Mouse (Mus musculus) mouse embryonic stem cell (cell line): Measurements from ENCODE around the gene Mast1.

Experiments used
- in situ Hi-C, 2 experiments: fragments of 300-500 bp; cut with MboI; formaldehyde crosslinking; loops; 1 replicate in 1 of 2; 3 replicates in 1 of 2; pipeline ENCODE4 v1.14.3; 2019 to 2020; ENCODE audit warnings: low sequenced_read_pairs in 2 of 2, low pct_unique_long_range_greater_than_20kb in 1 of 2, mixed read lengths in 1 of 2; ENCODE audit not compliant: unreplicated experiment in 1 of 2

Gene Mast1

GRCm38 (mm10) chr8:84936962-84937546, at the start of gene Mast1:
Mast1 (minus strand) TSS chr8:84937359.
- in situ Hi-C loops, result no loop called here

DNA sequence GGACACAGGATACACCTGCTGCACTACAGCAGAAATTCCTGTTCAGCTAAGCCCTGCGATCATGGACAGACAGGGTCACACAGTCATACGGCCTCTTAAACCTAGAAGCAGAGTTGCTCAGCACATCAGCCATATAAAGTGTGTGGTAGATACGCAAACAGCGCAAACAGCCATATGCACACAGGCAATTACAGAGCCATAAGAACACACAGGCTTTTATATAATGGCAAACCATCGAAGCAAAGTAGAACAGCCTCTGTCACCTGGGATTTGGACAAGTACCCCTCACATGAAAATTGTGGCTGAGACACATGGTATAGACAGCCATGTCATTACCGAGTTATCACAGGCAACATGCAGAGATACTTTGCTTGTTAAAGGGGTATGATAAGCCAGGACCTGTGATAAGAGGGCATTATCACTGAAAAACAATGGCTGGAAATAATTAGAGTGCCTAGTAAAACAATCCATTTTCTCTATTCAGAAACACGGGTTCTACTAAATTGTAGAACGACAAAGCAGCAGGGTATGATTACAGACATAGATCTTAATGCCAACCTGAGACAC, 49.3 kb upstream of the Mast1 start:
- in situ Hi-C loops, result no loop called here

DNA sequence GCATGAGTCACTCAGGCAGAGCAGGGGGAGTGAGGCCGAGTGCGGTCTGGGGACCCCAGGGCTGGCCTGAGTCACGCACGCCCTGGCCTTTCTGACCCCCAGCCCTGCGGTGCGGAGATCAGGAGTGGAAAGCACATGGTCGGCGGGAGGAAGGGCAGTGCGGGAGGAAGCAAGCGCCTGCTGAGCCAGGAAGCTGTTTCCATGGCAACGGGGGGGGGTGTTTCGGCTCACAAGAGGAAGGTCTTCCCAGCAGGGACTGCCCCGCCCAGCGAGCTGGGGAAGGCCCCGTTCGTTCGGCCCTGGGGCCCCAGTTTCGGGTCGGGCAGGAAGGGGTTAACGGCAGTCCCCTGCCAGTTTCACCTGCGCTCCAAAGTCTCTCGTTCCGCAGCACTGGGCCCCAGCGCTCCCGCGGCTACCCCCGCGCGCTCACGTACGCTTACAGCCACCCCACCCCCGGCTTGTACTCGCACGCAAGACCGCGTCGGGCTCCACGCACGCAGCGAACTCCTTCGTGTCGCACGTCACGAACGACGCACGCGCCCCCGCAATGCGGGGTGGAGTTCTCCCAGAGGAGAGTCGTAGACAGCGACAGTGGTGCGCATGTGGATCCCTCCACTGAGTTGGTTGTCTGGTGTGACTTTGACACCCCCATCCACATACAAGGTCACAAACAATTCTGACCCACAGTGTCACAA, 48.7 kb upstream of the Mast1 start:
- in situ Hi-C loops, result no loop called here

GRCm38 (mm10) chr8:84985049-84985683, 48.0 kb upstream of the Mast1 start:
- in situ Hi-C loops, result no loop called here

DNA sequence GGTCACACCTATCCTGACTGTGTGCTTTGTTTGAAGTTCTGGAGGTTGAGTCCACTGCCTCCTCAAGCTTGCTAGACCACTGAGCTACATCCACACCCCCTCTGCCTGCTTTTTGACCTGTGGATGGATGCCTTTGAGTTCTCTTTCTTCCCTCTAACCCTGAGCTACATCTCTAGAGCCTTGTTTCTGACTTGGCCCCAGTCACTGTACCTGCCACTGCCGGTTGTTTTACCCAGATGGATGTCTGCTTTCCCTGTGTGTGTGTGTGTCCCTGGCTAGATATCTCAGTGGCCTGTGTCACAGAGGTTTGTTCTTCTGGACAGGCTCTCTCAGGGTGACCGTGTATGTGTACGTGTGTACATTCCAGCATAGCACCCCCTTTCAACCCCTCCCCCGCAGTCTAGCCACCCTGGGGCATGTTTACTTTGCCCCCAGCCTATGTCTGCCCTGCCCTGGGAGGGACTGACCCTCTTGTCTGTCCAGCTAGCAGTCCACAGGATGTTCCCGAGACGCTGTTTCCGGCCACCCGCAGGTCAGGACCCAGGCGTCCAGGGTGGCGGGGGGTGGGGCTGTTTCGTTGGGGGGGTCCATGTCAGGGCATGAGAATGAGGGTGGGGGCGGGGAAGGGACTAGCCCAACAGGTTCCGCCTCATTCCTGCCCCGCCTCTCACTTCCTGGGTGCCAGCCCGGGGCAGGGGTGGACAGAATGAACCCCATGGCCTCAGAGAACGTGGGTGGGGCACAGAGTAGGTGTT, 47.3 kb upstream of the Mast1 start:
- in situ Hi-C loops, result no loop called here

DNA sequence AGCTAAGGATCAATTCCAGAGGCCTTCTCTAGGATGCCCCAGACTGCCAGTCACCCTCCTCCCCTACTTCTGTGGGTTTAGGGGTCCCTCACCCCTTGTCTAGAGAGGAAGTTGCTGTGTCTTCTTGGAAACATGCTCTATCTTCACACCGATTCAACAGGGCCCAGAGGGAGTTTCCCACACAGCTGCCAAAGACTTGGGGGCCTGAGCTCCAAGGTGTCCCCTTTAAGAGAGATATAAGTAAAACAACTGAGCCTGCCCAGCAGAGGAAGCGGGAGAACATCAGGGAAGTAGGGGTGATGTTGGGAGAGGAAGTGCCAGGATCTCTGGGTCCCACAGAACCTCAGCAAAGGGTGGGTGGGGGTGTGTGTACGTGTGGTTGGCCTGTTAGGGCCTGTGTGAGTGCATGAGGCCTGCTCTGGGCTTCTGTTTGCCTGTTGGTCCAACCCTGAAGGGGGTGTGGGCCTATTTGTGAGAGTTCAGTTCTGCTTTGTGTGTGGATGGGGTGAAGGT, 45.4 kb upstream of the Mast1 start:
- in situ Hi-C loops, result no loop called here

- in situ Hi-C loops, result no loop called here
Measured at GRCm38 (mm10) chr8:84981644-84982498, 44.7 kb upstream of the Mast1 start.

- in situ Hi-C loops, result no loop called here
Measured at GRCm38 (mm10) chr8:84980622-84981358, 43.6 kb upstream of the Mast1 start.

- in situ Hi-C loops, result no loop called here
Measured at GRCm38 (mm10) chr8:84979599-84980421, 42.7 kb upstream of the Mast1 start.

- in situ Hi-C loops, result no loop called here
Measured at GRCm38 (mm10) chr8:84978248-84978940, 41.2 kb upstream of the Mast1 start, which contains the start of gene Junb. Junb (minus strand) TSS chr8:84978718.

GRCm38 (mm10) chr8:84977435-84978247, 40.5 kb upstream of the Mast1 start:
- in situ Hi-C loops, result no loop called here

DNA sequence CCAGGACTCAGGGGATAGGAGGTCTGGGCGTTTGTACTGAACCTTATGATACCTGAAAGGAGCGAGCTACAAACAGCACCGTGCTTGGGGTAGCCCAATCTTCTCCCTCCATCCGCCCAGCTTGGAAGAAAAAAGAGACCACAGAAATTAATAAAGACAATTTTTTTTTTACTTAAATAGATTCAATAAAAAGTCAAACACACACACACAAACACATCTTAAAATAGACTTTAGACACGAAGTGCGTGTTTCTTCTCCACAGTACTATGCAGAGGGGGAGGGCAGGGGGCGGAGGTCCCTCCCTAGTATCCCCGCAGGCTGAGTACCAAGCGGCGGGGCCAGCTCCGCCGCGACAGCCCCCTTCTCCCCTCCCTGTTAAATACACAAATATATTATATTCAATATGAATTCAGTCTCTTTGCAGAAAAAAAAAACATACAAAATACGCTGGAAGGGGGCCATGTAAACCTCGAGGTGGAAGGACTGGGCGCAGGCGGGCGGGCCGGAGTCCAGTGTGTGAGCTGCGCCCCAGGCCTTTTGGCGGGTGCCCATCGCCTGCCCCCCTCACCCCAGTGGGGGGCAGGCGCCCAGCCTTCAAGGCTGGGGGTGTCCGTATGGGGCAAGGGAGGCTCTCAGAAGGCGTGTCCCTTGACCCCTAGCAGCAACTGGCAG, 39.7 kb upstream of the Mast1 start:
- in situ Hi-C loops, result no loop called here

GRCm38 (mm10) chr8:84976031-84976762, 39.0 kb upstream of the Mast1 start:
- in situ Hi-C loops, result no loop called here

DNA sequence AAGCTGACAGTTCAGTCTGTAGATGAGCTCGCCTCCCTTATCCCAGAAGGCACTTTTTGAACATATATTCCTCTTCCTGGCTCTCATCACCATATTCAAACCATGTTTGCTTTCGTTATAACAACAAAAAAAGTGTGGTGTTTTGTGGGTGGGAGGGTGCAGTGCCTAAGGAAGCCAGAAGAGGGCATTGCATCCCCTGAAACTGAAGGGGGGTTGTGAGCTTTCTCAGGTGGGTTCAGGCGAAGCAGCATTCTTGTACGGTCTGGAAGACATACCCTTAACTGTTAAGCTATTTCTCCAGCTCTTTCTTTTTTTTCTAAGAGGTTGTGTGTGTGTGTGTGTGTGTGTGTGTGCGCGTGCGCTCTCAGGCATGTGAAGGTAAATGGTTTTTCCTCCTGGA, 38.3 kb upstream of the Mast1 start:
- in situ Hi-C loops, result no loop called here
